Mouse (Mus musculus) heart, embryonic 10.5 days (tissue): ENCODE results near the gene Arnt2. TPM values are rescaled to one million over a fixed set of nuclear protein-coding genes. Genes with fewer than 3 reads are reported as not detected.
A peak's percentile ranks its signal among the peaks of the same experiment; 100 is the strongest.

Experiments
- DNase-seq: peaks from one replicate; pipeline ENCODE4 v3.0.0-alpha.2; 2017; ENCODE audit warnings: low spot score
- H3K27ac ChIP-seq: fragments of 300-500 bp; sonication (generic); 2 replicates; pipeline ENCODE4 v1.5.1; 2016; ENCODE audit warnings: mild to moderate bottlenecking
- H3K27me3 ChIP-seq: fragments of 300-500 bp; sonication (generic); 2 replicates; pipeline ENCODE4 v1.6.1; 2016; ENCODE audit warnings: mild to moderate bottlenecking; ENCODE audit not compliant: poor library complexity, insufficient read depth, severe bottlenecking
- H3K36me3 ChIP-seq: fragments of 300-500 bp; sonication (generic); 2 replicates; pipeline ENCODE4 v1.6.1; 2016; ENCODE audit warnings: mild to moderate bottlenecking, moderate library complexity
- H3K4me1 ChIP-seq: fragments of 300-500 bp; sonication (generic); 2 replicates; pipeline ENCODE4 v1.6.1; 2016; ENCODE audit warnings: mild to moderate bottlenecking
- H3K4me3 ChIP-seq: fragments of 300-500 bp; sonication (generic); 2 replicates; pipeline ENCODE4 v1.5.1; 2016; ENCODE audit warnings: mild to moderate bottlenecking, moderate library complexity
- H3K9me3 ChIP-seq: fragments of 300-500 bp; sonication (generic); 2 replicates; pipeline ENCODE4 v1.6.1; 2016; ENCODE audit warnings: mild to moderate bottlenecking, moderate library complexity
- WGBS: fragments of 180-500 bp; shearing (Covaris S2); methylation state at CpG from one replicate; pipeline ENCODE4 v1.1.7; 2016; 5-methylcytosine and 5-hydroxymethylcytosine counted together
- polyA plus RNA-seq: library from polyadenylated mRNA; unstranded; fragments of >200 nt; fragmentation: Nextera tagmentation; extraction: Ambion mirVana; gene quantifications from 2 replicates; pipeline ENCODE4 v1.2.1, GENCODE M21; 2016

The Arnt2 gene
- polyA plus RNA-seq, 1 experiment from 2014 or later, result 4.7 TPM

GRCm38 (mm10) chr7:84421291-84421665, 11.3 kb upstream of the Arnt2 start:
- Histone ChIP-seq H3K9me3 (no peaks in the 10 kb centered on the region), H3K36me3 (no peaks in the 10 kb centered on the region), H3K27ac (no peak overlapping the region), H3K4me3 (no peak overlapping the region), H3K4me1 (no peaks in the 10 kb centered on the region), H3K27me3 (no peaks in the 10 kb centered on the region)
- DNase-seq, result no peak

GRCm38 (mm10) chr7:84420581-84421290, 10.8 kb upstream of the Arnt2 start:
- Histone ChIP-seq H3K27me3 (no peaks in the 10 kb centered on the region), H3K36me3 (no peaks in the 10 kb centered on the region), H3K4me3 (no peak overlapping the region), H3K4me1 (no peaks in the 10 kb centered on the region), H3K27ac (no peak overlapping the region), H3K9me3 (no peaks in the 10 kb centered on the region)
- no peak for DNase-seq
- WGBS, result 73% methylated on average over 3 of the region's 3 CpGs

- no peak overlapping the region for H3K27ac ChIP-seq
- H3K4me1 ChIP-seq, result no peaks in the 10 kb centered on the region
- no peaks in the 10 kb centered on the region for H3K36me3 ChIP-seq
- H3K4me3 ChIP-seq, result no peak overlapping the region
- no peak for DNase-seq
- no peaks in the 10 kb centered on the region for H3K9me3 ChIP-seq
- H3K27me3 ChIP-seq, result 0 out of 2 replicates have a peak, but pooled peaks cover 2% of the 10 kb centered on the region
These were observed 7.5 kb upstream of the Arnt2 start for GRCm38 (mm10) chr7:84417441-84417840.

- 78% methylated on average over 8 of the region's 8 CpGs for WGBS
- H3K27me3 ChIP-seq, result peaks cover 42% of the 10 kb centered on the region
- no peaks in the 10 kb centered on the region for H3K9me3 ChIP-seq
These were observed 2.6 kb upstream of the Arnt2 start for GRCm38 (mm10) chr7:84412570-84412969.

GRCm38 (mm10) chr7:84409241-84409895, 608 bp downstream of the Arnt2 start:
- Histone ChIP-seq H3K27me3 (peaks cover 42% of the 10 kb centered on the region), H3K27ac (peak overlapping the region; percentile 91), H3K9me3 (no peaks in the 10 kb centered on the region), H3K36me3 (no peaks in the 10 kb centered on the region), H3K4me1 (peaks cover 9% of the 10 kb centered on the region), H3K4me3 (peak overlapping the region; percentile 85)
- 4% methylated on average over 34 of the region's 39 CpGs for WGBS
- peak; percentile 80 for DNase-seq

More at GRCm38 (mm10) chr7:84412570-84412969, 2.6 kb upstream of the Arnt2 start:
- no peak for DNase-seq
- H3K27ac ChIP-seq, result no peak overlapping the region
- H3K4me3 ChIP-seq, result no peak overlapping the region
- H3K4me1 ChIP-seq, result peaks cover 9% of the 10 kb centered on the region
- H3K36me3 ChIP-seq, result no peaks in the 10 kb centered on the region

- no peak overlapping the region for H3K27ac ChIP-seq
- H3K4me3 ChIP-seq, result no peak overlapping the region
- H3K27me3 ChIP-seq, result peaks cover 42% of the 10 kb centered on the region
- no peaks in the 10 kb centered on the region for H3K36me3 ChIP-seq
- no peak for DNase-seq
- H3K4me1 ChIP-seq, result peaks cover 9% of the 10 kb centered on the region
- 76% methylated on average over 5 of the region's 5 CpGs for WGBS
- H3K9me3 ChIP-seq, result no peaks in the 10 kb centered on the region
These were observed 1.7 kb downstream of the Arnt2 start for GRCm38 (mm10) chr7:84408282-84408681.

- Histone ChIP-seq H3K36me3 (no peaks in the 10 kb centered on the region), H3K27me3 (peaks cover 2% of the 10 kb centered on the region; the same call in 1 of the 2 replicates), H3K27ac (no peak overlapping the region), H3K9me3 (no peaks in the 10 kb centered on the region), H3K4me1 (no peaks in the 10 kb centered on the region), H3K4me3 (no peak overlapping the region)
- WGBS, result 66% methylated on average over 5 of the region's 5 CpGs
- no peak for DNase-seq
These were observed 6.6 kb downstream of the Arnt2 start for GRCm38 (mm10) chr7:84403371-84403770.

- no peaks in the 10 kb centered on the region for H3K36me3 ChIP-seq
- H3K27ac ChIP-seq, result no peak overlapping the region
- H3K4me3 ChIP-seq, result no peak overlapping the region
- H3K9me3 ChIP-seq, result no peaks in the 10 kb centered on the region
- no peak for DNase-seq
- H3K27me3 ChIP-seq, result no peaks in the 10 kb centered on the region
- H3K4me1 ChIP-seq, result no peaks in the 10 kb centered on the region
- 54% methylated on average over 9 of the region's 9 CpGs for WGBS
These were observed 8.1 kb downstream of the Arnt2 start for GRCm38 (mm10) chr7:84401641-84402455.

- no peak for DNase-seq
- Histone ChIP-seq H3K9me3 (no peaks in the 10 kb centered on the region), H3K4me3 (no peak overlapping the region), H3K4me1 (no peaks in the 10 kb centered on the region), H3K36me3 (no peaks in the 10 kb centered on the region), H3K27me3 (no peaks in the 10 kb centered on the region), H3K27ac (no peak overlapping the region)
- 60% methylated on average over 1 of the region's 1 CpGs for WGBS
These were observed 12.7 kb downstream of the Arnt2 start for GRCm38 (mm10) chr7:84397320-84397719.

GRCm38 (mm10) chr7:84396581-84396980, 13.4 kb downstream of the Arnt2 start:
- DNase-seq, result no peak
- Histone ChIP-seq H3K4me1 (no peaks in the 10 kb centered on the region), H3K36me3 (no peaks in the 10 kb centered on the region), H3K9me3 (no peaks in the 10 kb centered on the region), H3K27me3 (no peaks in the 10 kb centered on the region), H3K4me3 (no peak overlapping the region), H3K27ac (no peak overlapping the region)
- WGBS, result 89% methylated on average over 3 of the region's 3 CpGs

- no peaks in the 10 kb centered on the region for H3K36me3 ChIP-seq
- H3K4me3 ChIP-seq, result no peak overlapping the region
- no peak overlapping the region for H3K27ac ChIP-seq
- 53% methylated on average over 3 of the region's 3 CpGs for WGBS
- no peak for DNase-seq
- no peaks in the 10 kb centered on the region for H3K4me1 ChIP-seq
- H3K27me3 ChIP-seq, result no peaks in the 10 kb centered on the region
- no peaks in the 10 kb centered on the region for H3K9me3 ChIP-seq
These were observed 22.1 kb downstream of the Arnt2 start for GRCm38 (mm10) chr7:84387826-84388225.

- no peaks in the 10 kb centered on the region for H3K36me3 ChIP-seq
- DNase-seq, result no peak
- no peaks in the 10 kb centered on the region for H3K4me1 ChIP-seq
- WGBS, result 65% methylated on average over 1 of the region's 1 CpGs
- H3K4me3 ChIP-seq, result no peak overlapping the region
- H3K27ac ChIP-seq, result no peak overlapping the region
- H3K27me3 ChIP-seq, result no peaks in the 10 kb centered on the region
- H3K9me3 ChIP-seq, result no peaks in the 10 kb centered on the region
These were observed 23.5 kb downstream of the Arnt2 start for GRCm38 (mm10) chr7:84386472-84386871.

GRCm38 (mm10) chr7:84384778-84385177, 25.2 kb downstream of the Arnt2 start:
- no peak for DNase-seq
- WGBS, result 79% methylated on average over 4 of the region's 4 CpGs
- H3K36me3 ChIP-seq, result no peaks in the 10 kb centered on the region
- no peak overlapping the region for H3K27ac ChIP-seq
- H3K4me3 ChIP-seq, result no peak overlapping the region
- no peaks in the 10 kb centered on the region for H3K27me3 ChIP-seq
- no peaks in the 10 kb centered on the region for H3K4me1 ChIP-seq
- H3K9me3 ChIP-seq, result no peaks in the 10 kb centered on the region
